Mouse (Mus musculus) embryonic facial prominence, embryonic 15.5 days (tissue): ENCODE measurements around the gene Krt17. TPM values are rescaled to one million over a fixed set of nuclear protein-coding genes. Genes with fewer than 3 reads are reported as not detected.

Experiments used
- ATAC-seq: fragments of 200-750 bp; cut with Nextera tagmentation; 2 replicates; pipeline ENCODE4 v1.8.0; 2017; ENCODE audit warnings: low read depth, moderate TSS enrichment; ENCODE audit not compliant: insufficient number of reproducible peaks, low FRiP score, low TSS enrichment
- H3K27ac ChIP-seq: fragments of 300-500 bp; sonication (generic); replicated peaks from 2 replicates; pipeline ENCODE4 v1.5.1; 2015; ENCODE audit warnings: mild to moderate bottlenecking, inconsistent platforms
- H3K27me3 ChIP-seq: fragments of 300-500 bp; sonication (generic); 2 replicates; pipeline ENCODE4 v1.6.1; 2015; ENCODE audit warnings: inconsistent platforms
- H3K36me3 ChIP-seq: fragments of 300-500 bp; sonication (generic); 2 replicates; pipeline ENCODE4 v1.6.1; 2015; ENCODE audit warnings: mild to moderate bottlenecking, inconsistent platforms
- H3K4me1 ChIP-seq: fragments of 300-500 bp; sonication (generic); 2 replicates; pipeline ENCODE4 v1.6.1; 2015; ENCODE audit warnings: inconsistent platforms
- H3K4me2 ChIP-seq: fragments of 300-500 bp; sonication (generic); replicated peaks from 2 replicates; pipeline ENCODE4 v1.6.1; 2015; ENCODE audit warnings: mild to moderate bottlenecking, inconsistent platforms
- H3K4me3 ChIP-seq: fragments of 300-500 bp; sonication (generic); replicated peaks from 2 replicates; pipeline ENCODE4 v1.5.1; 2015; ENCODE audit warnings: mild to moderate bottlenecking, inconsistent platforms
- H3K9ac ChIP-seq: fragments of 300-500 bp; sonication (generic); 2 replicates; pipeline ENCODE4 v1.6.1; 2015; ENCODE audit warnings: inconsistent platforms
- H3K9me3 ChIP-seq: fragments of 300-500 bp; sonication (generic); replicated peaks from 2 replicates; pipeline ENCODE4 v1.6.1; 2016; ENCODE audit warnings: inconsistent platforms
- WGBS: fragments of 180-500 bp; shearing (Covaris S2); methylation state at CpG from one replicate; pipeline ENCODE4 v1.1.7; 2015; 5-methylcytosine and 5-hydroxymethylcytosine counted together
- polyA plus RNA-seq: library from polyadenylated mRNA; unstranded; fragments of >200 nt; fragmentation: Nextera tagmentation; extraction: Ambion mirVana; gene quantifications from 2 replicates; pipeline ENCODE4 v1.2.1, GENCODE M21; 2015

The Krt17 gene
- polyA plus RNA-seq, 1 experiment from 2014 or later: 399 TPM

DNA sequence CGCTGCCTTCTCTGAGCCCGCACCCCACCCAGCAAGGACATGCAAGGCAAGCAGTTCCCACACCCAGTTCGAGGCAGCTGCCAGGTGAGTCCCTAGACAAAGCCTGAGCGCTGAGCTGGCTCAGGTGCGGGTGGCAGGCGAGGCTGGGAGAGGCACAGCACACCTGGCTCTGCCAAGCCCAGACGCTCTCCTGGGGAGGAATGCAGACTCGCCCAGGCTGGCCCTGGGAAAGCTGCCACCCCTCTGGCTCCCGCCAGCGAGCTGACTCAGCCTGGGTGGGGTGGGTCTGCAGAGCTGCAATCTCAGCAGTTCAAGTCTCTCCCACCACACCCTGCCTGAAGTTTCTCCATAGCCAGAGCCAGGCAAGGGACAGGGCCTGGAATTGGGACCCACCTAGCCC is 26.2 kb upstream of the Krt17 start:
- H3K27me3 ChIP-seq: no peaks in the 10 kb centered on the region
- no peak overlapping the region for H3K9ac ChIP-seq

DNA sequence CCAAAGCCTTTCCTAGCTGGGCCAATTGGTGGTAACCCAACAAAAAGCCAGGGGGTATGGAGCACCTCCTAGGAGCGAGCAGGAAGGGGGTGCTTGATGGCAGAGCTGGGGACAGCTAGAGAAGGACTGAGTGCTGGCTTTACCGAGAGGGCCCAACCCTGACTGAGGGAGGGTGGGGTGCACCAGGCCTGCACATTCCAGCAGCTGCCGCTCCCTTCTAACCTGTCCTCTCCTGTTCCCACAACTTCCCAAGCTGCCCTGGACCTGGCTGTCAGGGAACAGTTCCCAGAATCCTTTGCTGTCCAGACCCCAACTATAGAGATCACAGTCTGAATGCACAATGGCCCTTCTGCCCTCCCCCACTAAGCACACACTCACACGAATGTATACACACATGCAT is 24.2 kb upstream of the Krt17 start:
- no peak for ATAC-seq
- WGBS: 73% methylated on average over 4 of the region's 4 CpGs
- H3K4me2 ChIP-seq: no peak overlapping the region
- no peaks in the 10 kb centered on the region for H3K9me3 ChIP-seq
- no peaks in the 10 kb centered on the region for H3K27me3 ChIP-seq
- no peak overlapping the region for H3K9ac ChIP-seq
- no peak overlapping the region for H3K4me3 ChIP-seq
- peak overlapping the region; percentile 93 for H3K27ac ChIP-seq
- peaks cover 28% of the 10 kb centered on the region for H3K4me1 ChIP-seq
- H3K36me3 ChIP-seq: no peaks in the 10 kb centered on the region

More for the DNA sequence above, 26.2 kb upstream of the Krt17 start:
- H3K4me3 ChIP-seq: no peak overlapping the region
- H3K4me1 ChIP-seq: peaks cover 42% of the 10 kb centered on the region
- ATAC-seq: peak; percentile 84
- H3K36me3 ChIP-seq: no peaks in the 10 kb centered on the region
- peak overlapping the region; percentile 93 for H3K27ac ChIP-seq
- H3K4me2 ChIP-seq: no peak overlapping the region
- WGBS: 35% methylated on average over 10 of the region's 10 CpGs
- no peaks in the 10 kb centered on the region for H3K9me3 ChIP-seq

GRCm38 (mm10) chr11:100282549-100282948 is 21.7 kb upstream of the Krt17 start:
- Histone ChIP-seq H3K27me3 (no peaks in the 10 kb centered on the region), H3K4me1 (peaks cover 10% of the 10 kb centered on the region), H3K9me3 (no peaks in the 10 kb centered on the region), H3K9ac (no peak overlapping the region), H3K4me3 (no peak overlapping the region), H3K4me2 (no peak overlapping the region), H3K27ac (no peak overlapping the region), H3K36me3 (no peaks in the 10 kb centered on the region)
- ATAC-seq: no peak
- WGBS: 26% methylated on average over 10 of the region's 10 CpGs

DNA sequence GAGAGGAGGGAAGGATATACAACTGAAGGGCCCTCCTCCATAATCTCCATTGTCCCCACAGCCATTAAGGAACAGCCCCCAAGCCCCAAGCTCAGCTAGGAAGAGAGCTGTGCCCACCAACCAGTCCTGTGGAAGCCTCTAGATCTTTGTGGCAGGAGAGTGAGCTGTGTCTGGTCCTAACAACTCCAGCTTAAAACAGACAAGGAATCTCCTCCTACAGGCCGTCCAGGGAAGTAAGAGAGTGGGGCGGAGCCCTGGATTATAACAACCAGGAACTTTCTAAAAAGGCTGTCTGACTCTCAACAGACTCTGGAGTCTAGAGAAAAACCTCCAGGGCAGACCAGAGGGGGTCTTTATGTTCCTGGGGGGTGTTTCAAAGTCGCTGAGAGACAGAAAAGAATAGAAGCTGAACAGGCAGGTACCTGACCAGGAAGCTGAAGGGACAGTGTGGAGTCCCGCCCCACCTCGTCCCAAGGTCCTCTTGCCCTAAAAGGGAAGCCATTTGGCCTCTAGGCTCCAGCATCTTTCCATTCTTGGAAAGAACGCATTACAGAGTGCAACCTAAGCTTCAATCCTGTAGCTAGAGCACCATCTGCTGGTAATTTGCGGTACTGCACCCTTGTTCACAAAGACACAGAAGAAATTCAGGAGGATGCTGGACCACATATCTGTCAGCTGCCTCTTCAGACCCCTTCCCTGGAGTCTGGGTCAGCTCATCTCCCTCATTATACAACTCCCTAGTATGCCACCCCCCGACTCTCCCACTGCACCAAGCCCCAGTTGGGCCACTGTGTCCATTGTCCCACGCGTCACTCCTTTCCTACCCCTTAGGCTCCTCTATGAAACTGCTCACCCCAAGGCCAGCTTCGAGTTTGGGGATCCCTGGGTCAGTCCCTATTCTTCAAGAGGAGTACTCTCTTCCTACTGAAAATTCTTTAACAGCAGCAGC is 21.0 kb upstream of the Krt17 start:
- no peak overlapping the region for H3K27ac ChIP-seq
- no peaks in the 10 kb centered on the region for H3K27me3 ChIP-seq
- H3K4me1 ChIP-seq: peaks cover 4% of the 10 kb centered on the region; the same call in 1 of the 2 replicates
- no peak for ATAC-seq
- 21% methylated on average over 11 of the region's 11 CpGs for WGBS
- no peaks in the 10 kb centered on the region for H3K9me3 ChIP-seq
- no peak overlapping the region for H3K4me3 ChIP-seq
- no peaks in the 10 kb centered on the region for H3K36me3 ChIP-seq
- H3K4me2 ChIP-seq: no peak overlapping the region
- no peak overlapping the region for H3K9ac ChIP-seq

DNA sequence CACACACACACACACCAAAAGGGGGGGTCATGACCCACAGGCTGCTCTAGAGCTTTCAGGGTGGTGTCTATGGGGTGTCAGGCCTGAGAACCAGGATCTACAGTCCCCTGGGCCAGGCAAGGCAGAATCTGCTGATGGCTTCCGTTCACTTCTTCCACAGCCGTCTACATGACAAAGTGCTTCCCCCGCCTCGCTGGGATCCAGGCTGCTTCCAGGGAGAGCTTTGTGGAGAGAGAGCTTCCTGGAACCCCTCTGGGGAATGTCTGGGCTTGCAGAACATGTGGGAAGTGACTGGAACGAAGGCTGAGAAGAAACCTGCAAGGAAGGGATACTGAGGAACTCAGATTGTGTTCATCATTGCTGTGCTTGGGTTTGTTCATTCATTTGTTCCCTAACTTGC is 17.9 kb upstream of the Krt17 start:
- Histone ChIP-seq H3K9ac (no peak overlapping the region), H3K36me3 (no peaks in the 10 kb centered on the region), H3K27ac (no peak overlapping the region), H3K4me1 (peaks cover 4% of the 10 kb centered on the region; the same call in 1 of the 2 replicates), H3K9me3 (no peaks in the 10 kb centered on the region), H3K4me3 (no peak overlapping the region), H3K27me3 (no peaks in the 10 kb centered on the region), H3K4me2 (no peak overlapping the region)
- WGBS: 47% methylated on average over 5 of the region's 5 CpGs
- no peak for ATAC-seq

GRCm38 (mm10) chr11:100277726-100278480 is 17.1 kb upstream of the Krt17 start:
- Histone ChIP-seq H3K27ac (peak overlapping the region; percentile 19; the same call in 1 of the 2 replicates), H3K9ac (no peak overlapping the region), H3K36me3 (no peaks in the 10 kb centered on the region), H3K4me3 (no peak overlapping the region), H3K9me3 (no peaks in the 10 kb centered on the region), H3K4me2 (no peak overlapping the region), H3K27me3 (no peaks in the 10 kb centered on the region), H3K4me1 (peaks cover 5% of the 10 kb centered on the region; the same call in 1 of the 2 replicates)
- 58% methylated on average over 15 of the region's 15 CpGs for WGBS
- ATAC-seq: no peak

- Histone ChIP-seq H3K4me1 (peaks cover 5% of the 10 kb centered on the region; the same call in 1 of the 2 replicates), H3K4me2 (no peak overlapping the region), H3K9me3 (no peaks in the 10 kb centered on the region), H3K36me3 (no peaks in the 10 kb centered on the region), H3K9ac (no peak overlapping the region), H3K27ac (no peak overlapping the region), H3K4me3 (no peak overlapping the region), H3K27me3 (no peaks in the 10 kb centered on the region)
- 38% methylated on average over 5 of the region's 5 CpGs for WGBS
- no peak for ATAC-seq
Observed at GRCm38 (mm10) chr11:100275466-100275865, 14.6 kb upstream of the Krt17 start.

DNA sequence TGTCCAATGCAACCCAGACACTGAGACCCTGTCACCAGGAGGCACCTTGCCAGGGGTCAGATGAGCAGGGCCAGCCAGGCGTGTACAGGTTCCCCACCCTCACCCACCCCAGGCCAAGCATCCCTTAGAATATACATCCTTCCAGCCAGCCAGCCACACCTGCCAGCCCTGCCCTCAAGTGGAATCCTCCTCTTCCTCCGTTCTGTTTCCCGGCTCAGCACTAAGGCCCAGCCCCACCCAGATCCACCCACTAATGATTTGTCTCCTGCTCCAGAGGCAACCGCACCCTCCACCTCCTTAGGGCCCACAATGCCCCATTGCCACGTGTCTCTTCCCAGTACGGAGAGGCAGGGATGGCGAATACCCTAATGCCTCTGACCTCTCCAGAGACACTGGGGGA is 13.9 kb upstream of the Krt17 start:
- H3K9me3 ChIP-seq: no peaks in the 10 kb centered on the region
- peaks cover 5% of the 10 kb centered on the region; the same call in 1 of the 2 replicates for H3K4me1 ChIP-seq

DNA sequence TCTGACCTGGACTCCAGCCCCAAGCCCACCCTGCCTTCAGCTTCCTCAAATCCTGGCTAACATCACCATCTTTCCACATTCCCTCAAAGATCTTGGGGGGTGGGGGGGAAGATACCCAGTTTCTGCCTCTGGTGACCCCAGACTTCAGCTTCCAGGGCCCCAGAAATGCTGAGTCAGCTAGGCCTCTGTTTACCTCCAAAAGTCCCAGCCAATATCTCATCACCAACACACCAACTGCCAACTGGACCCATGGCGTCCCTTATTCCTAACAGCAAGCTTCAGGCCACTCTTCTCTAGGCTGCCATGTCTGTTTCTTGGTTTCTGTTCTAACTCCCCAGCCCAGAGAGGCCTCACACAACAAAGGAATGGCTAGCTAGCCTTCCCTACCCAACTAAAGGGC is 11.0 kb upstream of the Krt17 start:
- ATAC-seq: no peak
- no peaks in the 10 kb centered on the region for H3K36me3 ChIP-seq
- H3K9ac ChIP-seq: no peak overlapping the region
- H3K27me3 ChIP-seq: no peaks in the 10 kb centered on the region
- H3K4me2 ChIP-seq: no peak overlapping the region
- no peak overlapping the region for H3K4me3 ChIP-seq
- no peaks in the 10 kb centered on the region for H3K9me3 ChIP-seq
- peaks cover 5% of the 10 kb centered on the region; the same call in 1 of the 2 replicates for H3K4me1 ChIP-seq
- 84% methylated on average over 1 of the region's 1 CpGs for WGBS
- no peak overlapping the region for H3K27ac ChIP-seq

More for the DNA sequence above, 13.9 kb upstream of the Krt17 start:
- Histone ChIP-seq H3K27me3 (no peaks in the 10 kb centered on the region), H3K4me3 (no peak overlapping the region), H3K36me3 (no peaks in the 10 kb centered on the region), H3K4me2 (no peak overlapping the region), H3K9ac (no peak overlapping the region), H3K27ac (no peak overlapping the region)
- ATAC-seq: no peak
- WGBS: 53% methylated on average over 7 of the region's 7 CpGs

- 62% methylated on average over 7 of the region's 7 CpGs for WGBS
- H3K4me2 ChIP-seq: no peak within 1 kb of the TSS
- H3K4me1 ChIP-seq: peaks cover 5% of the 10 kb centered on the region; the same call in 1 of the 2 replicates
- no peaks in the 10 kb centered on the region for H3K27me3 ChIP-seq
- no peak within 1 kb of the TSS for H3K27ac ChIP-seq
- no peak within 1 kb of the TSS for H3K9ac ChIP-seq
- H3K4me3 ChIP-seq: no peak within 1 kb of the TSS
- H3K36me3 ChIP-seq: no peaks in the 10 kb centered on the region
- H3K9me3 ChIP-seq: no peaks in the 10 kb centered on the region
- no peak for ATAC-seq
Observed at GRCm38 (mm10) chr11:100269821-100270332, 9.0 kb upstream of the Krt17 start, which contains the start of gene Krt42. TSS of gene Krt42 (minus strand) at chr11:100269871.
